Mouse (Mus musculus) myocyte (in vitro differentiated cells): ENCODE measurements at regions not wholly inside any gene's neighbourhood (a gene's known extent, or its start where the extent isn't known, plus 50 kb on each side); places are given as distances from the start of the nearest gene placed in this dataset.

ENCODE experiments used
- H3K27me3 ChIP-seq: one replicate; pipeline ENCODE4 v1.6.1; 2011; ENCODE audit not compliant: control insufficient read depth, insufficient read depth, insufficient read length
- H3K36me3 ChIP-seq: one replicate; pipeline ENCODE4 v1.6.1; 2011; ENCODE audit not compliant: control insufficient read depth, insufficient read depth
- H3K4me2 ChIP-seq: one replicate; pipeline ENCODE4 v1.6.1; 2011; ENCODE audit warnings: low read depth, control low read depth
- H3K4me3 ChIP-seq: one replicate; pipeline ENCODE4 v1.5.1; 2011; ENCODE audit warnings: mild to moderate bottlenecking, control low read depth, moderate library complexity
- H3K79me2 ChIP-seq: one replicate; pipeline ENCODE4 v1.6.1; 2011; ENCODE audit not compliant: control insufficient read depth, insufficient read depth
- H3ac ChIP-seq: one replicate; pipeline ENCODE4 v1.6.1; 2011; ENCODE audit not compliant: control insufficient read depth, insufficient read length
- CEBPB ChIP-seq: IDR thresholded peaks from 2 replicates; pipeline ENCODE4 v1.6.1; 2011; ENCODE audit warnings: mild to moderate bottlenecking, moderate library complexity; ENCODE audit not compliant: poor library complexity, insufficient read depth, severe bottlenecking
- E2F4 ChIP-seq: IDR thresholded peaks from one replicate; pipeline ENCODE4 v1.6.1; 2011; ENCODE audit warnings: mild to moderate bottlenecking, control low read depth, moderate library complexity; ENCODE audit not compliant: insufficient read depth
- MAX ChIP-seq: IDR thresholded peaks from one replicate; pipeline ENCODE4 v1.6.1; 2011; ENCODE audit warnings: low read depth, mild to moderate bottlenecking, control low read depth
- MYOD1 ChIP-seq, 3 experiments: IDR thresholded peaks; one replicate each; pipeline ENCODE4 v1.6.1; 2011; ENCODE audit warnings: control low read depth in 2 of 3, low read depth in 2 of 3, mild to moderate bottlenecking in 2 of 3, moderate library complexity in 1 of 3; ENCODE audit not compliant: insufficient read length in 2 of 3, control insufficient read depth in 1 of 3
- MYOG ChIP-seq, 3 experiments: IDR thresholded peaks; one replicate each; pipeline ENCODE4 v1.6.1; 2011; ENCODE audit warnings: control low read depth in 2 of 3, low read depth in 2 of 3, mild to moderate bottlenecking in 2 of 3; ENCODE audit not compliant: insufficient read length in 2 of 3, control insufficient read depth in 1 of 3, insufficient read depth in 1 of 3
- POLR2A ChIP-seq: IDR thresholded peaks from one replicate; pipeline ENCODE4 v1.6.1; 2011; ENCODE audit warnings: low read depth, mild to moderate bottlenecking, control low read depth, moderate library complexity; ENCODE audit not compliant: insufficient read length
- POLR2AphosphoS2 ChIP-seq: IDR thresholded peaks from one replicate; pipeline ENCODE4 v1.6.1; 2011; ENCODE audit warnings: low read depth, control low read depth; ENCODE audit not compliant: insufficient read length
- REST ChIP-seq: IDR thresholded peaks from one replicate; pipeline ENCODE4 v1.6.1; 2011; ENCODE audit warnings: mild to moderate bottlenecking, control low read depth, moderate library complexity; ENCODE audit not compliant: insufficient read depth, insufficient read length
- SRF ChIP-seq: IDR thresholded peaks from one replicate; pipeline ENCODE4 v1.6.1; 2011; ENCODE audit warnings: low read depth; ENCODE audit not compliant: control insufficient read depth, insufficient read length
- TCF12 ChIP-seq: IDR thresholded peaks from one replicate; pipeline ENCODE4 v1.6.1; 2011; ENCODE audit warnings: mild to moderate bottlenecking, control low read depth; ENCODE audit not compliant: poor library complexity, insufficient read depth, severe bottlenecking
- TCF3 ChIP-seq: IDR thresholded peaks from one replicate; pipeline ENCODE4 v1.6.1; 2011; ENCODE audit warnings: low read depth, control low read depth; ENCODE audit not compliant: insufficient read length
- USF1 ChIP-seq: IDR thresholded peaks from one replicate; pipeline ENCODE4 v1.6.1; 2011; ENCODE audit warnings: low read depth, mild to moderate bottlenecking, control low read depth, moderate library complexity

DNA sequence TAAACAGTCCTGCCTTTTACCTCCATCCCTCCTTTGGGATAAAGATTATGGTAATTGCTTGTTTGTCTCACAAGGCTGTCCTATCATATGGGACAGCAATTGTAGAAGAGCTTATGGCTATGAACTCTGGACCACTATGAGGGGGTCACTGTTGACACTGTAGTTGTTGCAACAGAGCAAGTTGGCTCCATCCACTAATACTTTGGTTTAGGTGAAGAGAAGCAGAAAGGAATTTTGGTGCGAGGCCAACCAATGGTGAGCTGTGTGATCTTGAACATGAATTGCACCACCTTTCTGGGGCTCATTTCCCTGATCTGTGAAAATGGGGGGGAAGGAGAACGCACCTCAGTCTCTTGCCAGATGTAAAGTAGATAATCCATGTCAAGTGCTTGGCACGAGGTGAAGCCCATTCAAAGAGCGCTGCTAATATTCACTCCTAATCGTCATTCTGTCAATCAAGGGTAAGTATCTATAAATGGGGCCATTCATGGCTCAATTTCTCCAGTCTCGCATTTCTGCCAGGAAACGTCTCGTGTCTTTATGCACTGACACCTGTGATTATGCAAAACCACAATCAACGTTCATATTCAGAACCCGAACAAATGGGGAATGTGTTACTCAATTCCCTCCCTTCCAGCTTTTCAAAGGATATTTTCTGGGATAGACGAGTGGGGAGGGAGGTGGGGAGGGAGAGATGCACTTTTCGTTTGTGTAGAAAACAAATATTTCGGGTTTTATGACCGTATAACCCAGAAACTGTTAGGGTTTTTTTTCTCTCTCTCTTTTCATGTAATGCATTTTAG, 133.3 kb upstream of the Jun start:
- H3K79me2 ChIP-seq: no peaks in the 10 kb centered on the region
- TF ChIP-seq MYOG (IDR thresholded peaks at IDR 0.05; ENCODE audit: control insufficient read depth in 1 of 3, insufficient read depth in 1 of 3, insufficient read length in 2 of 3, low read depth in 2 of 3): no peak
- TF ChIP-seq REST: no peak
- TF ChIP-seq TCF3: no peak
- TF ChIP-seq MYOD1 (IDR thresholded peaks at IDR 0.05; ENCODE audit: control insufficient read depth in 1 of 3, insufficient read length in 2 of 3, low read depth in 2 of 3): no peak
- TF ChIP-seq SRF: no peak
- TF ChIP-seq USF1: no peak
- TF ChIP-seq POLR2A: no peak
- TF ChIP-seq E2F4: no peak
- TF ChIP-seq POLR2AphosphoS2: no peak
- TF ChIP-seq CEBPB: no peak
- no peak for TF ChIP-seq TCF12
- TF ChIP-seq MAX: no peak
- H3K4me3 ChIP-seq: no peak overlapping the region
- H3K27me3 ChIP-seq: no peaks in the 10 kb centered on the region
- no peak overlapping the region for H3ac ChIP-seq
- no peaks in the 10 kb centered on the region for H3K36me3 ChIP-seq
- no peak overlapping the region for H3K4me2 ChIP-seq

DNA sequence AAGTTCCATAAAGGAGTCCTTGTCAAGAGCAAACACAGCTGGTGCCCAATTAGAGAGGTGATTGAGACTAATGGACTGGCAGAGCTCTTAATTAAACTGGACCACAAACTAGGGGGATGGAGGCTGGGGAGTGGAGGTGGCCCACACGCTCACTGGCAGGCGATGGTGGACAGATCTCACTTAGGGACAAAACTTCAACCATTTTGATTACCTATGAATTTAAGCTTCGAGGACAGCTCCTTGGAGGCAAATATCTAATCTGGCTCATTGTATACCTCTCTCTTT, 133.8 kb upstream of the Jun start:
- Histone ChIP-seq H3K27me3 (no peaks in the 10 kb centered on the region), H3K79me2 (no peaks in the 10 kb centered on the region), H3ac (no peak overlapping the region), H3K36me3 (no peaks in the 10 kb centered on the region), H3K4me2 (no peak overlapping the region), H3K4me3 (no peak overlapping the region)
- no peak for TF ChIP-seq REST
- TF ChIP-seq CEBPB: no peak

DNA sequence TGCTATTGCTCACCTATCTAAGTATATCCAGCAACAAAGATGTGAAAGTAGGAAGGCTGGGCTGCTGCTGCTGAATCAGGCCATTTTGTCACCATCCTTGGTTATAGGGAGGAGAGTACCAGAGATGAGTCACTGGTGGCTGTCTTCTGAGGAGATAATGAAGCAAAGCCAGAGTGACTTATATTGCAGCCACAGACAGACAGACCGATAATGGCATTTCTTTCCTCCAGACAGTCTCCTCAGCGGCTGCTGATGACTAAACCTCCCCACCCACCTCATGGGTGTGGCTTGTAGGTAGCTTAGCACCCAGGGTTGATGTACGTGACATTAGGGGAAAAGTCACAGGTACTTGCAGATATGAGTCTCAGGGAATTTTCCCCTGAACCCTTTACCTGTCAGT, 136.1 kb upstream of the Jun start:
- Histone ChIP-seq H3K36me3 (no peaks in the 10 kb centered on the region), H3ac (no peak overlapping the region), H3K4me3 (no peak overlapping the region), H3K27me3 (no peaks in the 10 kb centered on the region), H3K79me2 (no peaks in the 10 kb centered on the region), H3K4me2 (peak overlapping the region; percentile 5)
- TF ChIP-seq POLR2AphosphoS2 (no peak), CEBPB (no peak), SRF (no peak), MYOG (IDR thresholded peaks at IDR 0.05; ENCODE audit: control insufficient read depth in 1 of 3, insufficient read depth in 1 of 3, insufficient read length in 2 of 3, low read depth in 2 of 3) (no peak), TCF12 (no peak), TCF3 (no peak), REST (no peak), POLR2A (no peak), MYOD1 (IDR thresholded peaks at IDR 0.05; ENCODE audit: control insufficient read depth in 1 of 3, insufficient read length in 2 of 3, low read depth in 2 of 3) (no peak), MAX (no peak), E2F4 (no peak), USF1 (no peak)

DNA sequence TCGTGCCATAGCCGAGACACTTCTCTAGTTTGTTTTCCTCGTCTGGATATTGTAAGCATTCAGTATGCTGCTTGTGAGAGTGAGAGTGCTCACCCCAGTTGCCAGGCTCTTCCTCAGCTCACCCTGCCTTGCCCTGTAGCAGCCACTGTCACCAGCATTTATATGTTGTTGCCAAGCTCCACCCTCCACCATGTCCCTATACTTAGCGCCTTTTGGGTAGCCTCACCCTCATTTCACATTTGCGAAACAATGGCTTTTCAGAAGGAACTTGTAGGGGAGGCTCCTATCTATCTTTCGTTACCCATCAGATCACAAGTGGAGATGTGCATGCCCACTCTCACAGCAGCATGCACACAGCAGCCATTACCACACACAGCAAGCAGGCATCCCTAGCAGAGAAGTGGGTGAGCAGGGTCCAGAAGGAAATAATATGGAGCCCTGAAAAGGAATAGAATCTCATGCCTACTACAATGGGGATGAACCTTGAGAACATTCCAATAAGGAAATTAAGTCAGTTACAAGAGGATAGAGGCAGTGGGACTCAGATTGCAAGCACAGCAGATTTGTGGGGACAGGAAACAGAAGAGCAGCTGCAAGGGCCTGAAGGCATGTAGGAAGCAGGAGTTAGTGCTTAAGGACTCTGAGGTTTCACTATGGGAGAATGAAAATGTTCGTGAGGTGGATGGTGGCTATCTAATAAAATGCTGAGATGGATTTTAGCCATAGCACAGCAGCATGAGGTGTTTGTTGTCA, 139.8 kb upstream of the Jun start:
- H3K4me2 ChIP-seq: no peak overlapping the region
- H3K36me3 ChIP-seq: no peaks in the 10 kb centered on the region
- H3K79me2 ChIP-seq: no peaks in the 10 kb centered on the region
- no peak overlapping the region for H3ac ChIP-seq
- no peak for TF ChIP-seq POLR2AphosphoS2
- no peak for TF ChIP-seq POLR2A
- TF ChIP-seq MYOD1 (IDR thresholded peaks at IDR 0.05; ENCODE audit: control insufficient read depth in 1 of 3, insufficient read length in 2 of 3, low read depth in 2 of 3): peak in 1 of 3 experiments; percentile 23
- TF ChIP-seq USF1: no peak
- no peak for TF ChIP-seq TCF3
- TF ChIP-seq MAX: no peak
- TF ChIP-seq MYOG (IDR thresholded peaks at IDR 0.05; ENCODE audit: control insufficient read depth in 1 of 3, insufficient read depth in 1 of 3, insufficient read length in 2 of 3, low read depth in 2 of 3): no peak
- no peak for TF ChIP-seq TCF12
- H3K4me3 ChIP-seq: no peak overlapping the region
- no peaks in the 10 kb centered on the region for H3K27me3 ChIP-seq

- H3K4me3 ChIP-seq: no peak overlapping the region
- H3K4me2 ChIP-seq: peak overlapping the region; percentile 40
- H3ac ChIP-seq: no peak overlapping the region
- H3K79me2 ChIP-seq: no peaks in the 10 kb centered on the region
- no peaks in the 10 kb centered on the region for H3K36me3 ChIP-seq
- TF ChIP-seq MYOD1 (IDR thresholded peaks at IDR 0.05; ENCODE audit: control insufficient read depth in 1 of 3, insufficient read length in 2 of 3, low read depth in 2 of 3) (no peak), CEBPB (no peak), E2F4 (no peak), SRF (no peak), MAX (no peak), POLR2A (no peak), REST (no peak), MYOG (IDR thresholded peaks at IDR 0.05; ENCODE audit: control insufficient read depth in 1 of 3, insufficient read depth in 1 of 3, insufficient read length in 2 of 3, low read depth in 2 of 3) (no peak), TCF3 (no peak)
- H3K27me3 ChIP-seq: no peaks in the 10 kb centered on the region
Measured at GRCm38 (mm10) chr4:95192562-95192961, 140.5 kb upstream of the Jun start.
